Mouse (Mus musculus) hindbrain, embryonic 12.5 days (tissue): ENCODE data around the gene Tmem174. TPM values are rescaled to one million over a fixed set of nuclear protein-coding genes. Genes with fewer than 3 reads are reported as not detected.

Experiments
- ATAC-seq: fragments of 200-750 bp; cut with Nextera tagmentation; 2 replicates; pipeline ENCODE4 v1.8.0; 2017; ENCODE audit warnings: moderate TSS enrichment; ENCODE audit not compliant: low FRiP score
- H3K27ac ChIP-seq: fragments of 300-500 bp; sonication (generic); 2 replicates; pipeline ENCODE4 v1.5.1; 2016; ENCODE audit warnings: mild to moderate bottlenecking
- H3K27me3 ChIP-seq: fragments of 300-500 bp; sonication (generic); 2 replicates; pipeline ENCODE4 v1.6.1; 2016; ENCODE audit warnings: mild to moderate bottlenecking
- H3K36me3 ChIP-seq: fragments of 300-500 bp; sonication (generic); 2 replicates; pipeline ENCODE4 v1.6.1; 2016; ENCODE audit warnings: mild to moderate bottlenecking
- H3K4me1 ChIP-seq: fragments of 300-500 bp; sonication (generic); 2 replicates; pipeline ENCODE4 v1.6.1; 2016
- H3K4me2 ChIP-seq: fragments of 300-500 bp; sonication (generic); replicated peaks from 2 replicates; pipeline ENCODE4 v1.6.1; 2016; ENCODE audit warnings: mild to moderate bottlenecking
- H3K4me3 ChIP-seq: fragments of 300-500 bp; sonication (generic); 2 replicates; pipeline ENCODE4 v1.5.1; 2016; ENCODE audit warnings: mild to moderate bottlenecking
- H3K9ac ChIP-seq: fragments of 300-500 bp; sonication (generic); 2 replicates; pipeline ENCODE4 v1.6.1; 2016; ENCODE audit warnings: mild to moderate bottlenecking, moderate library complexity
- H3K9me3 ChIP-seq: fragments of 300-500 bp; sonication (generic); replicated peaks from 2 replicates; pipeline ENCODE4 v1.6.1; 2016; ENCODE audit warnings: mild to moderate bottlenecking
- WGBS: fragments of 180-500 bp; shearing (Covaris S2); methylation state at CpG from one replicate; pipeline ENCODE4 v1.1.7; 2016; 5-methylcytosine and 5-hydroxymethylcytosine counted together
- polyA plus RNA-seq: library from polyadenylated mRNA; unstranded; fragments of >200 nt; fragmentation: Nextera tagmentation; extraction: Ambion mirVana; gene quantifications from 2 replicates; pipeline ENCODE4 v1.2.1, GENCODE M21; 2016

Tmem174 gene
- not detected in 2 replicates for polyA plus RNA-seq

DNA sequence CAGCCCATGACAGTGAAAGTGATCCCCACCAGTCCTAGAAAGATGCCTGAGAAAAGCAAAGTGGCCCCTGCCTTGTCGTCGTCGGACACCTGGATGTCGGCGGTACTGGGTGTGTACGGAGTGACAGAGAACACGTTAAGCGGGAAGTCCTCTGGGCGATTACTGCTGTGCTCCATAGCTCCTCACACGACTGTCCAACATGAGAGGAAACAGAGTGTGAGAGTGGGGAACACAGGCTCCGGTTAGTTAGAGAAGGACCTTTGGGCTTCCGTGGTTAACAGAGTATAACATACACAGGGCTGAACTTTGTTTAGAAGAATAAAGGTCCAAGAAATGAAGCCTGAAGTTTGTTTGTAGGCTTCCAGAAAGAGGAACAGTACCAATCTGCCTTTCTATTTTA lies at the start of gene Tmem174:
Tmem174 (minus strand) TSS at position 266 of the 400 bp plus-strand sequence.
- Histone ChIP-seq H3K4me2 (no peak within 1 kb of the TSS), H3K9me3 (peaks cover 3% of the 10 kb centered on the region; the same call in 1 of the 2 replicates), H3K4me3 (no peak within 1 kb of the TSS), H3K27me3 (no peaks in the 10 kb centered on the region), H3K36me3 (no peaks in the 10 kb centered on the region), H3K4me1 (no peaks in the 10 kb centered on the region), H3K27ac (no peak within 1 kb of the TSS), H3K9ac (no peak within 1 kb of the TSS)
- no peak for ATAC-seq
- whole genome bisulfite sequencing = 91% methylated on average over 12 of the region's 12 CpGs

DNA sequence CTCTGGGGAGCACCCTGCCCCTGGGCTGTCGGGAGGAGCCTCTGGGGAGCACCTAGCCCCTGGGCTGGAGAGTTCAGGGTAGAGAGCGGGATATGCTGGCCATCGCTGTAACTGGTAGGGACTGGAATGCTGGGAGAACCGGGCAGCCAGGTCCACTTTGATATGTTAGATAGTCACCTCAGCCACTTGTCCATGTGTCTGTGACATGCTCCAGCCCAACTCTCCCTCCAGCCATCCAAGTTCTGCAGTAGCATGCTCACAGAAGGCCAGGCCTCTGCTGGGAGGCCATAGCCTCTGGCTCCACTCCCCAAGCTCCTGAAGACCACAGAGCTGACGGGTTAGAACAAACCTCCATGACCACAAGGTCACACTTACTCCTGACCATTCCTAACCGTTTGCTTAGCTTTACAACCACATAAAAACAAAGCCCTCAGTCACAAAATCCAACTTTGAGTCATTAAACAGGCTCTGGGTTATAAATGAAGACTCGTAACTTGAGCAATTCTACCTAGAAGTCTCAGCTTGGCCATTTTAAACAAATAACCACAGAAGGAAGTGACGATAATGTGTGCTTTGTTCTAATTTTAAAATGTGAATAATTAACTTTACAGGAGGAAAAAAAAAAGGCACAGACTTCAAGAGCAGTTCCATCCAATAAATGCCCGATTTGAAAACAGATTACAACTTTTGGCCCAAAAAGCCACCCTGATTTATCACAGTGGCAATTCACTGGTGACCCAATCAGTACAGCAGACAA lies 47.1 kb upstream of the Tmem174 start:
- H3K9me3 ChIP-seq = no peaks in the 10 kb centered on the region
- H3K36me3 ChIP-seq = no peaks in the 10 kb centered on the region
- 81% methylated on average over 9 of the region's 9 CpGs for WGBS
- H3K4me1 ChIP-seq = peaks cover 13% of the 10 kb centered on the region
- no peak overlapping the region for H3K9ac ChIP-seq
- H3K27ac ChIP-seq = no peak overlapping the region
- H3K4me3 ChIP-seq = no peak overlapping the region
- ATAC-seq = no peak
- no peak overlapping the region for H3K4me2 ChIP-seq
- H3K27me3 ChIP-seq = no peaks in the 10 kb centered on the region

DNA sequence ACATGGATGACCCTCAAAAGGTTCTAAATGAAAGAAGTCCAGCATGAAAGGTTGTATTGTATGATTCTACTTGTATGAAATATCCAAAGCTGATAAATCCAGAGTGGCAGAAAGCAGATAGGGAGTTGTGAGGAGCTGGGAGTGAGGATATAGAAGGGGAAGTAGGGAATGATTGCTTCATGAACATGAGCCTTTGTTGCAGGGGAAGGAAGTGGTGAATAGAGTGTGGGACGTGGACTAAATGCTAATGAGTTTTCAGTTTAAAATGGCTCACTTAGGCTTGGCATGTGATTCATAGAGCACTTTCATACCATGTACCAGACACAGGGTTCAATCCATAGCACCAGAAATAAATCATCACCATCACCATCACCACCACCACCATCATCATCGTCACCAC lies 46.2 kb upstream of the Tmem174 start:
- H3K36me3 ChIP-seq = no peaks in the 10 kb centered on the region
- no peaks in the 10 kb centered on the region for H3K9me3 ChIP-seq
- no peak for ATAC-seq
- 91% methylated on average over 2 of the region's 2 CpGs for WGBS
- H3K27ac ChIP-seq = no peak overlapping the region
- no peak overlapping the region for H3K4me2 ChIP-seq
- H3K4me1 ChIP-seq = peaks cover 13% of the 10 kb centered on the region
- H3K9ac ChIP-seq = no peak overlapping the region
- no peak overlapping the region for H3K4me3 ChIP-seq
- H3K27me3 ChIP-seq = no peaks in the 10 kb centered on the region

GRCm38 (mm10) chr13:98680470-98681060 lies 43.4 kb upstream of the Tmem174 start:
- Histone ChIP-seq H3K9ac (no peak overlapping the region), H3K4me1 (0 out of 2 replicates have a peak, but pooled peaks cover 4% of the 10 kb centered on the region), H3K4me2 (no peak overlapping the region), H3K27ac (no peak overlapping the region), H3K27me3 (no peaks in the 10 kb centered on the region), H3K9me3 (no peaks in the 10 kb centered on the region), H3K36me3 (no peaks in the 10 kb centered on the region), H3K4me3 (no peak overlapping the region)
- no peak for ATAC-seq
- WGBS = 88% methylated on average over 5 of the region's 5 CpGs

- Histone ChIP-seq H3K4me1 (0 out of 2 replicates have a peak, but pooled peaks cover 4% of the 10 kb centered on the region), H3K9ac (no peak overlapping the region), H3K4me2 (no peak overlapping the region), H3K27me3 (no peaks in the 10 kb centered on the region), H3K9me3 (no peaks in the 10 kb centered on the region), H3K4me3 (no peak overlapping the region), H3K27ac (no peak overlapping the region), H3K36me3 (no peaks in the 10 kb centered on the region)
- 55% methylated on average over 4 of the region's 4 CpGs for WGBS
- no peak for ATAC-seq
Observed at GRCm38 (mm10) chr13:98679631-98680041, 42.4 kb upstream of the Tmem174 start.

GRCm38 (mm10) chr13:98679230-98679629 lies 42.0 kb upstream of the Tmem174 start:
- WGBS = 88% methylated on average over 1 of the region's 1 CpGs
- H3K4me3 ChIP-seq = no peak overlapping the region
- H3K4me1 ChIP-seq = 0 out of 2 replicates have a peak, but pooled peaks cover 4% of the 10 kb centered on the region
- no peaks in the 10 kb centered on the region for H3K9me3 ChIP-seq
- ATAC-seq = no peak
- H3K36me3 ChIP-seq = no peaks in the 10 kb centered on the region
- H3K27me3 ChIP-seq = no peaks in the 10 kb centered on the region
- no peak overlapping the region for H3K9ac ChIP-seq
- no peak overlapping the region for H3K4me2 ChIP-seq
- no peak overlapping the region for H3K27ac ChIP-seq

DNA sequence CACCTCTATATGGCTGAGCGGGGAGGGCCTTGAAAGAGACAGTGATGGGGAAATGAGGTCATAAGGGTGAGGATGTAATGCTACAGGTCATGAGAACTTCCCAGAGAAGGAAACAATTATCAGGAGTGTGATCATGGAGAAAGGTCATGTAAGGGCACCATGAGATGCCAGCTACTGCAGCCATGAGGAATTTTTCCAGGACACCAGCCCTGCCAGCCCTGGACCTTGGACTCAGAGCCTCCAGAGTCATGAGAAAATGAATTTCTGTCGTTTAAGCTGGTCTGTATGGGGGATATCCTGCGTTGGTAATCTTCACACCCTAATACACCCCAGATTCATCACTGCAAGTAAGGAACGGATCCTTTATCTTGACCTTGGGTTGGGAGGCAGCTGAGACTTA lies 36.7 kb upstream of the Tmem174 start:
- Histone ChIP-seq H3K9ac (no peak overlapping the region), H3K4me2 (no peak overlapping the region), H3K27me3 (no peaks in the 10 kb centered on the region), H3K4me1 (no peaks in the 10 kb centered on the region), H3K36me3 (no peaks in the 10 kb centered on the region), H3K4me3 (no peak overlapping the region), H3K9me3 (no peaks in the 10 kb centered on the region), H3K27ac (no peak overlapping the region)
- WGBS = 87% methylated on average over 4 of the region's 4 CpGs
- ATAC-seq = no peak

GRCm38 (mm10) chr13:98669296-98669695 lies 32.1 kb upstream of the Tmem174 start:
- H3K9me3 ChIP-seq = no peaks in the 10 kb centered on the region
- 76% methylated on average over 3 of the region's 3 CpGs for WGBS

GRCm38 (mm10) chr13:98667316-98667715 lies 30.1 kb upstream of the Tmem174 start:
- ATAC-seq = no peak
- H3K27ac ChIP-seq = no peak overlapping the region
- no peak overlapping the region for H3K4me2 ChIP-seq
- H3K4me3 ChIP-seq = no peak overlapping the region
- no peaks in the 10 kb centered on the region; the same call in 1 of the 2 replicates for H3K9me3 ChIP-seq
- no peaks in the 10 kb centered on the region for H3K4me1 ChIP-seq
- 84% methylated on average over 3 of the region's 3 CpGs for WGBS
- no peak overlapping the region for H3K9ac ChIP-seq
- H3K36me3 ChIP-seq = no peaks in the 10 kb centered on the region
- no peaks in the 10 kb centered on the region for H3K27me3 ChIP-seq

More at GRCm38 (mm10) chr13:98669296-98669695, 32.1 kb upstream of the Tmem174 start:
- no peak for ATAC-seq
- Histone ChIP-seq H3K27me3 (no peaks in the 10 kb centered on the region), H3K4me3 (no peak overlapping the region), H3K27ac (no peak overlapping the region), H3K9ac (no peak overlapping the region), H3K4me1 (no peaks in the 10 kb centered on the region), H3K36me3 (no peaks in the 10 kb centered on the region), H3K4me2 (no peak overlapping the region)

DNA sequence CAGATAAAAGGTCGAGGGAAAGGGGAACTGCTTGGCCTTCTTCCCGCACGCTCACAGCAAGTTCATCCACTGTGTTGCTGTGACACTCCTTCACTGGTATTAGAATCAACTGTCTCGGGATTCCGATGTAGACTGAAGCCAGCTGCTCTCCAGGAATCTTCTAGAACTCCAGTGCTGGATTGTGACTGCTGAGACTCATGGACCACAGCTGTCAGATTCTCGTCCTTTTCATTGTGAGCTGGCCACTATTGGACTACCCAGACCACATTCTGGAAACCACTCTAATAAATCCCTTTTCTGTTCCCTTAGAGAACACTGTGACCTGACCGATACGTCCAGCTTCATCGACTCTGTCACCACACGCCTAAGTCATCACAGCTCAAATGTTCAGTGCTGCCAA lies 28.0 kb upstream of the Tmem174 start:
- no peaks in the 10 kb centered on the region; the same call in 1 of the 2 replicates for H3K9me3 ChIP-seq
- 90% methylated on average over 10 of the region's 10 CpGs for WGBS

DNA sequence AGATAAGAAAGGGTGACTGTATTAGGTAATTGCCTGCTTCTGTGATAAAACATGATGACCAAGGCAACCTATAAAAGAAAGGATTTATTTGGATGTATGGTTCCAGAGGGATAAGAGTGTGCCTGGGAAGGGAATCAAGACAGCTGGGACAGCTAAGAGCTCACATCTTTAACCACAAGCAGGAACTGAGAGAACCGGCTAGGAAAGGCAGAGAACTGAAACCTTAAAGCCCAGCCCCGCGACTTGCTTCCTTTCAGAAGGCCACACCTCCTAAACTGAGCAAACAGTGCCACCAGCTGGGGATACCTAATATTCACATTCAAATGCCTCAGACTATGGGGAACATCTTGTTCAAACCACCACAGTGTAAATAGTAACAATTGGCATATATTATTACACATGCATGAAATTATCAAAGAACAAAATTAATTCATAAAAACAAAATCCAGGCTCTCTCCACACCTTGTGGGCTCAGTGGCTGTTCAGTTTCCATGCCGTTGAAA lies 25.0 kb upstream of the Tmem174 start:
- Histone ChIP-seq H3K4me3 (no peak overlapping the region), H3K27me3 (no peaks in the 10 kb centered on the region), H3K27ac (no peak overlapping the region), H3K36me3 (no peaks in the 10 kb centered on the region), H3K9me3 (no peaks in the 10 kb centered on the region; the same call in 1 of the 2 replicates), H3K4me2 (no peak overlapping the region), H3K4me1 (no peaks in the 10 kb centered on the region), H3K9ac (no peak overlapping the region)
- 89% methylated on average over 4 of the region's 4 CpGs for WGBS
- ATAC-seq = no peak

More for the DNA sequence above, 28.0 kb upstream of the Tmem174 start:
- no peak overlapping the region for H3K9ac ChIP-seq
- H3K4me2 ChIP-seq = no peak overlapping the region
- no peaks in the 10 kb centered on the region for H3K27me3 ChIP-seq
- H3K27ac ChIP-seq = no peak overlapping the region
- no peaks in the 10 kb centered on the region for H3K36me3 ChIP-seq
- no peak overlapping the region for H3K4me3 ChIP-seq
- no peak for ATAC-seq
- H3K4me1 ChIP-seq = no peaks in the 10 kb centered on the region

DNA sequence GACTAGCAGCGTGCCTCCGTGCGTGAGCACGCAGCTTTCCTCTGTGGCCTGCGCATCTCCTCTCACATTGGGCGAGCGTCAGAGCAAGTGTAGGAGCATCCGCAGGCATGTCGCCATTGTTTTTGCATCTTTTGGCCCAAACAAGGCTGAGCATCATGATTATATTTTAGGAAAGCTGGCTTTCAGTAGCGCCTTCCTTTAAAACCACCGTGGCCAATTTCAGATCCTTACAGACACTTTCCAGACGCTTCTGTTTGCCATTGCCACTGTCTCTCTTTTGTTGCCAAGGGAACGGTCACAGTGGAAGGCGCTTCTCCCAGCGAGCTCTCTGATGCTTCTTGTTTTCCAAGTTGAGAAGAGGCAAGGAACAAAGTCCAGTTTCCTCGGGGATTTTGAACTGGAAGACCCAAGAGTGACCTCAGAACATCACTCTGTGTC lies 18.8 kb upstream of the Tmem174 start:
- ATAC-seq = no peak
- Histone ChIP-seq H3K27ac (no peak overlapping the region), H3K4me3 (no peak overlapping the region), H3K27me3 (no peaks in the 10 kb centered on the region), H3K36me3 (no peaks in the 10 kb centered on the region), H3K9me3 (no peaks in the 10 kb centered on the region), H3K4me2 (no peak overlapping the region), H3K9ac (no peak overlapping the region), H3K4me1 (peaks cover 7% of the 10 kb centered on the region)
- 75% methylated on average over 16 of the region's 16 CpGs for WGBS
